Mouse (Mus musculus) midbrain, embryonic 16.5 days (tissue): ENCODE measurements around the gene Mst1. TPM values are rescaled to one million over a fixed set of nuclear protein-coding genes. Genes with fewer than 3 reads are reported as not detected.

ENCODE experiments used
- ATAC-seq: fragments of 200-750 bp; cut with Nextera tagmentation; 2 replicates; pipeline ENCODE4 v1.8.0; 2017; ENCODE audit warnings: moderate TSS enrichment
- H3K27ac ChIP-seq: fragments of 300-500 bp; sonication (generic); 2 replicates; pipeline ENCODE4 v1.5.1; 2014; ENCODE audit warnings: mild to moderate bottlenecking, low read length, mixed read lengths
- H3K27me3 ChIP-seq: fragments of 300-500 bp; sonication (generic); 2 replicates; pipeline ENCODE4 v1.6.1; 2014; ENCODE audit warnings: low read depth, low read length, mixed read lengths; ENCODE audit not compliant: control insufficient read depth, insufficient read depth
- H3K36me3 ChIP-seq: fragments of 300-500 bp; sonication (generic); 2 replicates; pipeline ENCODE4 v1.6.1; 2014; ENCODE audit warnings: mild to moderate bottlenecking, low read length, moderate library complexity, mixed read lengths; ENCODE audit not compliant: control insufficient read depth, insufficient read depth
- H3K4me1 ChIP-seq: fragments of 300-500 bp; sonication (generic); 2 replicates; pipeline ENCODE4 v1.6.1; 2014; ENCODE audit warnings: mild to moderate bottlenecking, low read length, mixed read lengths; ENCODE audit not compliant: control insufficient read depth, insufficient read depth
- H3K4me2 ChIP-seq: fragments of 300-500 bp; sonication (generic); 2 replicates; pipeline ENCODE4 v1.6.1; 2014; ENCODE audit warnings: mild to moderate bottlenecking, low read length, mixed read lengths
- H3K4me3 ChIP-seq: fragments of 300-500 bp; sonication (generic); 2 replicates; pipeline ENCODE4 v1.5.1; 2014; ENCODE audit warnings: low read depth, mild to moderate bottlenecking, low read length, moderate library complexity, mixed read lengths
- H3K9ac ChIP-seq: fragments of 300-500 bp; sonication (generic); 2 replicates; pipeline ENCODE4 v1.6.1; 2014; ENCODE audit warnings: low read depth, low read length, mixed read lengths
- H3K9me3 ChIP-seq: fragments of 300-500 bp; sonication (generic); replicated peaks from 2 replicates; pipeline ENCODE4 v1.6.1; 2014; ENCODE audit warnings: mild to moderate bottlenecking, low read length, mixed read lengths; ENCODE audit not compliant: control insufficient read depth, poor library complexity, severe bottlenecking
- WGBS: fragments of 180-500 bp; shearing (Covaris S2); extraction: QIAGEN DNeasy Blood & Tissue Kit; methylation state at CpG from one replicate; pipeline ENCODE4 v1.1.7; 2014; 5-methylcytosine and 5-hydroxymethylcytosine counted together
- polyA plus RNA-seq: library from polyadenylated mRNA; unstranded; fragments of >200 nt; fragmentation: Nextera tagmentation; extraction: Ambion mirVana; gene quantifications from 2 replicates; pipeline ENCODE4 v1.2.1, GENCODE M21; 2015

Mst1 gene
- polyA plus RNA-seq, 1 experiment from 2014 or later = not detected

DNA sequence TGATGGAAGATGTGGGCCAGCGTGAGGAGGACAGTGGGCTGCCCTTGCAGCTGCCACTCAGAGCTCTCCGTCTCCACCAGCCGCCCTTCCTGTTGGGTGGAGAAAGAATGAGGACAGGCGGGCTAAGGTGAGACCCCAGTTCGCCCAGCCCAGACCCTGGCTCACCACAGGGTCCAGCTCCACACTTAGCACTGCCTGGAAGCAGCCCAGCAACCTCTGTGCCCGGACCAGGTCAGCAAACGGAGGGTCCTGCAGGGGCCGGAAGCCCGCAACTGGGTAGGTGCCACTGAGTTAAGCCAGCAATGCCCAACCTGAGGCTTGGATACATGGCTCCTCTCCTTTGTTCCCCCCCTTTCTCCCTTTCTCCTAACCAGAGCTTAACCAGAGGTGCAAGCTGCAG, 11.2 kb upstream of the Mst1 start:
- Histone ChIP-seq H3K4me3 (no peak overlapping the region), H3K27me3 (no peaks in the 10 kb centered on the region), H3K27ac (no peak overlapping the region), H3K9me3 (no peaks in the 10 kb centered on the region), H3K4me2 (no peak overlapping the region), H3K4me1 (no peaks in the 10 kb centered on the region), H3K36me3 (peaks cover 18% of the 10 kb centered on the region), H3K9ac (no peak overlapping the region)
- WGBS = 96% methylated on average over 9 of the region's 9 CpGs
- ATAC-seq = no peak

DNA sequence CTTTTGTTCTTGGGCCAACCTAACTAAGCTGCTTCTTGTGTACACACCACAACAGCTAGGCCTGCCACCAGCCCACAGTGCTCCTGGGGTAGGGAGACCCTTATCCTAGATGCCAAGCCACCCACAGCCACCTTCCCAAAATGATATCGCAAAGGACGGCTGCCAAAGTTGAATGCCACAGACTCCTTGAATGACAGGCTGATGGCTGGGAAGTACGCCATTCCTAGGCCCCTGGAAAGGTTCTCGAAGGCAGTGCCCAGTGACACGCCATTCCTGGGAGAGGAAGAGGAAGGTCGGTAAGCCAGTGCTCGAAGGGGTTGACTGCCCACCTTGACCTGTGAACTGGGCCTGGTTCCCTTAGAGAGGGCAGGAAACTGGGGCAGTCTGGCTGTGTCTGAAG, 10.7 kb upstream of the Mst1 start:
- WGBS = 92% methylated on average over 7 of the region's 7 CpGs
- Histone ChIP-seq H3K9ac (no peak overlapping the region), H3K9me3 (no peaks in the 10 kb centered on the region), H3K4me3 (no peak overlapping the region), H3K36me3 (peaks cover 13% of the 10 kb centered on the region), H3K4me1 (no peaks in the 10 kb centered on the region), H3K4me2 (no peak overlapping the region), H3K27me3 (no peaks in the 10 kb centered on the region), H3K27ac (no peak overlapping the region)
- no peak for ATAC-seq

DNA sequence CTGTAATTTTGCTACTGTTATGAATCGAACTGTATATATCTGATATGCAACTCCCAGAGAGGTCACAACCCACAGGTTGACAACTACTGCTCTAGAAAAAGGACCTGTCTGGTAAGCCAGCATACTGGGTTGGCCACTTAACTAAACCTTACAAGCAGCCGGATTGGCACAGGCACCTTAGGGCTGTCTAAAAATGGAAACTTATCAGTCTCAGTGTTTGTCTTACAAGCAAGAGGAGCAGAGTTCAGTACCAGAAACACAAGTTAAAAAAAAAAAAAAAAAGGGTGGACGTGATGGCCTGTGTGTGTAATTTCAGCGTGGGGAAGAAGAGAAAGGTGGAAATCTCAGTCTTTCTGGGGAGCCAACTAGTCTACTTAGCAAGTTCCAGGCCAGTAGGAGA, 8.4 kb upstream of the Mst1 start:
- ATAC-seq = no peak
- no peak overlapping the region for H3K27ac ChIP-seq
- no peaks in the 10 kb centered on the region for H3K27me3 ChIP-seq
- H3K9me3 ChIP-seq = no peaks in the 10 kb centered on the region
- H3K4me3 ChIP-seq = no peak overlapping the region
- H3K4me1 ChIP-seq = no peaks in the 10 kb centered on the region
- H3K36me3 ChIP-seq = peaks cover 13% of the 10 kb centered on the region
- H3K4me2 ChIP-seq = no peak overlapping the region
- WGBS = 91% methylated on average over 4 of the region's 4 CpGs
- no peak overlapping the region for H3K9ac ChIP-seq

DNA sequence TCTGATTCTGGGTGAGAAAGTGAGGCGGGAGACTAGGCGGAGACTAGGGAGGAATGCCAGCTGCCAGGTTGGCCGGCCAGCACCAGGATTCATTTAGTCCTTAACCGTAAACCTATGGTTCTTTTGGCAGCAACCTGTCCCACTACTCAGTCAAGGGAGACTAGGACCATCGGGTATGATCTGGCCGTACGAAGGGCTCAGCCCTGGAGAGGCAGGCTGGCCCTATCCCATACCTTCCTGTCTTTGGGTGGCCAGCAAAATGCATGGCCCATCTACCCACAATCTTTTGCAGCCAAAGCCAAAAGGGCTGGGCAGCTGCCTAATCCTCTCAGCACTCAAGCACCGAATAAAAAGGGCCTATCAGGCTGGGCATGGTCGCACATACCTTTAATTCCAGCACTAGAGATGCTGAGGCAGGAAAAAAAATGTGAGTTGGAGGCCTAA, 7.7 kb upstream of the Mst1 start:
- no peaks in the 10 kb centered on the region for H3K4me1 ChIP-seq
- no peaks in the 10 kb centered on the region for H3K9me3 ChIP-seq
- peaks cover 13% of the 10 kb centered on the region for H3K36me3 ChIP-seq
- no peak overlapping the region for H3K9ac ChIP-seq
- 57% methylated on average over 9 of the region's 9 CpGs for WGBS
- no peak overlapping the region for H3K4me2 ChIP-seq
- no peak for ATAC-seq
- no peaks in the 10 kb centered on the region for H3K27me3 ChIP-seq
- no peak overlapping the region for H3K4me3 ChIP-seq
- H3K27ac ChIP-seq = no peak overlapping the region

- H3K9ac ChIP-seq = no peak overlapping the region
- H3K4me1 ChIP-seq = peaks cover 8% of the 10 kb centered on the region
- no peak overlapping the region for H3K4me2 ChIP-seq
- WGBS = 55% methylated on average over 7 of the region's 7 CpGs
- peaks cover 13% of the 10 kb centered on the region for H3K36me3 ChIP-seq
- H3K27me3 ChIP-seq = no peaks in the 10 kb centered on the region
- no peak for ATAC-seq
- H3K27ac ChIP-seq = no peak overlapping the region
- no peaks in the 10 kb centered on the region for H3K9me3 ChIP-seq
- no peak overlapping the region for H3K4me3 ChIP-seq
Observed at GRCm38 (mm10) chr9:108073141-108073930, 6.9 kb upstream of the Mst1 start.

DNA sequence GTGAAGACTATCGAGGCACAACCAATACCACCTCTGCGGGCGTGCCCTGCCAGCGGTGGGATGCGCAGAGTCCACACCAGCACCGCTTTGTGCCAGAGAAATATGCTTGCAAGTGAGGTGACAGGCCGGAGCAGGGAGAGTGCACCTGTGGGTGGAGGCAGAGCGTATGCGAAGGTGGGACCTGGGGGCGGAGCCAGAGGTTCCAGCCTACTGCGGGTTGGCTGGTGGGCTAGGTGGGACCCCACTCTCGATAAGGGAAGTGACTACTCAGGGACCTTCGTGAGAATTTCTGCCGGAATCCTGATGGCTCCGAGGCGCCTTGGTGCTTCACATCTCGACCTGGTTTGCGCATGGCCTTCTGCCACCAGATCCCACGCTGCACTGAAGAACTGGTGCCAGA, 2.3 kb downstream of the Mst1 start:
- peaks cover 28% of the 10 kb centered on the region for H3K36me3 ChIP-seq
- peaks cover 33% of the 10 kb centered on the region for H3K27me3 ChIP-seq
- WGBS = 8% methylated on average over 19 of the region's 19 CpGs
- peak overlapping the region; percentile 39 for H3K4me2 ChIP-seq
- H3K9ac ChIP-seq = peak overlapping the region; percentile 20; the same call in 1 of the 2 replicates
- no peak for ATAC-seq
- no peak overlapping the region for H3K27ac ChIP-seq
- peak overlapping the region; percentile 12; the same call in 1 of the 2 replicates for H3K4me3 ChIP-seq
- no peaks in the 10 kb centered on the region for H3K9me3 ChIP-seq
- peaks cover 20% of the 10 kb centered on the region for H3K4me1 ChIP-seq

DNA sequence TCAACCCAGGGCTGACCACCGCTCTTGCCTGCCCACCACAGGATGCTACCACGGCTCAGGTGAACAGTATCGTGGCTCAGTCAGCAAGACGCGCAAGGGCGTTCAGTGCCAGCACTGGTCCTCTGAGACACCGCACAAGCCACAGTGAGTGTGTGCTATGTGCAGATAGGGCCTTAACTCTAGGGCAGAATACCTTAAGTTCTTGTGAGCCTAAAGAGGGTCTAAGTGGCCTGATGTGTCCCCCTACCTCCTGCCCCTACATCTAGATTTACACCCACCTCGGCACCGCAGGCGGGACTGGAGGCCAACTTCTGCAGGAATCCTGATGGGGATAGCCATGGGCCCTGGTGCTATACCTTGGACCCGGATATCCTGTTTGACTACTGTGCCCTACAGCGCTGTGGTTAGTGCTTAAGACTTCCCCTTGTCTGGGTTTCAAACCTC, 2.8 kb downstream of the Mst1 start, which contains the start of gene Rnf123:
Gene Rnf123, minus strand, starts transcription at position 359 of the 444 bp plus-strand sequence.
- WGBS = 30% methylated on average over 12 of the region's 12 CpGs
- H3K4me1 ChIP-seq = peaks cover 15% of the 10 kb centered on the region
- no peak within 1 kb of the TSS for H3K27ac ChIP-seq
- H3K4me3 ChIP-seq = peak within 1 kb of the TSS; percentile 12; the same call in 1 of the 2 replicates
- no peak for ATAC-seq
- H3K27me3 ChIP-seq = peaks cover 33% of the 10 kb centered on the region
- peak within 1 kb of the TSS; percentile 39 for H3K4me2 ChIP-seq
- H3K36me3 ChIP-seq = peaks cover 30% of the 10 kb centered on the region
- H3K9me3 ChIP-seq = no peaks in the 10 kb centered on the region
- peak within 1 kb of the TSS; percentile 20; the same call in 1 of the 2 replicates for H3K9ac ChIP-seq

DNA sequence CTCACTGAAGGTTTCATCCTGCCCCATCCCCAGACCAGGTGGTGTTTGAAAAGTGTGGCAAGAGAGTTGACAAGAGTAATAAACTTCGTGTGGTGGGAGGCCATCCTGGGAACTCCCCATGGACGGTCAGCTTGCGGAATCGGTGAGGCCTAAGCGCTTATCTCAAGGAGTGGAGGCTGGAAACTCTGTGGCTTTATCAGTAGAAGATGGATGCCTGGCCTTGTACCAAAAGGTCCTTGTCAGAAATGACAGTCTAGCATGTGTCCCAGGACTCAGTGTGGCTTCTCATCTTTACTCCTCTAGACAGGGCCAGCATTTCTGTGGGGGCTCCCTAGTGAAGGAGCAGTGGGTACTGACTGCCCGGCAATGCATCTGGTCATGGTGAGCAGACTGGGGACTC, 3.3 kb downstream of the Mst1 start:
- H3K9ac ChIP-seq = no peak overlapping the region
- peaks cover 10% of the 10 kb centered on the region for H3K4me1 ChIP-seq
- H3K4me2 ChIP-seq = no peak overlapping the region
- no peak overlapping the region for H3K4me3 ChIP-seq
- no peaks in the 10 kb centered on the region for H3K9me3 ChIP-seq
- 93% methylated on average over 6 of the region's 6 CpGs for WGBS
- no peak for ATAC-seq
- peaks cover 33% of the 10 kb centered on the region for H3K27me3 ChIP-seq
- H3K36me3 ChIP-seq = peaks cover 31% of the 10 kb centered on the region
- H3K27ac ChIP-seq = no peak overlapping the region

DNA sequence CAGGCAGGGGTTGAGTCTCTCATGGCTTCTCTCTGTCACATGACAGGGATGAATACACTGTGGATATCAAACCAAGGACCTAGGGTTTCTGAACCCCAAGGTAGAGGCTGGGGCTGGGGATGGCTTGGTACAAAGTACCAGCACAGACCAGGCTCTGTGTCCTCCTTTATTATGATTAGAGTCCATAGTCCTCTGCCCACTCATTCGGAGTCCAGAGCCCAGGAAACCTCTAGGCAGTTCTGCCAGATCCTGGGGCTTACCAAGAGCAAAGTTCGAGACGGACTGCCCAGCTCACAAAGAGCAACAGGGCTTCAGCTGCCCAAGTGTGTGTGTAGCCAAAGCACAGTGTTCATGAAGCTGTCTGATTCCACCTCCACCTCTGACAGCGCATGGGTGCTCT, 5.0 kb downstream of the Mst1 start:
- Histone ChIP-seq H3K27ac (no peak overlapping the region), H3K36me3 (peaks cover 38% of the 10 kb centered on the region), H3K4me2 (no peak overlapping the region), H3K27me3 (peaks cover 33% of the 10 kb centered on the region), H3K4me3 (no peak overlapping the region), H3K9ac (no peak overlapping the region), H3K4me1 (peaks cover 4% of the 10 kb centered on the region; the same call in 1 of the 2 replicates), H3K9me3 (no peaks in the 10 kb centered on the region)
- no peak for ATAC-seq
- WGBS = 95% methylated on average over 4 of the region's 4 CpGs
